Mouse (Mus musculus) bone marrow, adult 2 months (tissue): ENCODE measurements at regions not wholly inside any gene's neighbourhood (a gene's known extent, or its start where the extent isn't known, plus 50 kb on each side); places are given as distances from the start of the nearest gene placed in this dataset.

Experiments
- CTCF ChIP-seq: fragments of 200-500 bp; IDR thresholded peaks from 2 replicates; pipeline ENCODE4 v1.5.1; 2011; ENCODE audit warnings: low read length, control low read depth; ENCODE audit not compliant: control insufficient read depth, insufficient read depth
- POLR2A ChIP-seq: fragments of 200-500 bp; IDR thresholded peaks from 2 replicates; pipeline ENCODE4 v1.6.1; 2011; ENCODE audit warnings: low read depth, mild to moderate bottlenecking, control low read depth, low read length, borderline replicate concordance; ENCODE audit not compliant: control insufficient read depth

- TF ChIP-seq CTCF (no peak), POLR2A (no peak)
These were observed 50.4 kb upstream of the L3mbtl4 start for GRCm38 (mm10) chr17:68223170-68223569.
